Mouse (Mus musculus) neural tube, embryonic 13.5 days (tissue): Measurements from ENCODE around the gene Cwc22. TPM values are rescaled to one million over a fixed set of nuclear protein-coding genes. Genes with fewer than 3 reads are reported as not detected.

ENCODE experiments used
- ATAC-seq: fragments of 200-750 bp; cut with Nextera tagmentation; 2 replicates; pipeline ENCODE4 v1.8.0; 2017; ENCODE audit warnings: low read depth, mild to moderate bottlenecking, moderate TSS enrichment, moderate library complexity
- H3K27ac ChIP-seq: fragments of 300-500 bp; sonication (generic); replicated peaks from 2 replicates; pipeline ENCODE4 v1.5.1; 2015; ENCODE audit warnings: moderate library complexity, mild to moderate bottlenecking, inconsistent platforms
- H3K27me3 ChIP-seq: fragments of 300-500 bp; sonication (generic); 2 replicates; pipeline ENCODE4 v1.6.1; 2015; ENCODE audit warnings: mild to moderate bottlenecking, inconsistent platforms
- H3K36me3 ChIP-seq: fragments of 300-500 bp; sonication (generic); 2 replicates; pipeline ENCODE4 v1.6.1; 2015; ENCODE audit warnings: mild to moderate bottlenecking, inconsistent platforms
- H3K4me1 ChIP-seq: fragments of 300-500 bp; sonication (generic); replicated peaks from 2 replicates; pipeline ENCODE4 v1.6.1; 2015; ENCODE audit warnings: inconsistent platforms
- H3K4me2 ChIP-seq: fragments of 300-500 bp; sonication (generic); 2 replicates; pipeline ENCODE4 v1.6.1; 2015; ENCODE audit warnings: inconsistent platforms, mild to moderate bottlenecking, moderate library complexity
- H3K4me3 ChIP-seq: fragments of 300-500 bp; sonication (generic); 2 replicates; pipeline ENCODE4 v1.5.1; 2015; ENCODE audit warnings: mild to moderate bottlenecking, inconsistent platforms
- H3K9ac ChIP-seq: fragments of 300-500 bp; sonication (generic); 2 replicates; pipeline ENCODE4 v1.6.1; 2015; ENCODE audit warnings: moderate library complexity, mild to moderate bottlenecking, inconsistent platforms
- H3K9me3 ChIP-seq: fragments of 300-500 bp; sonication (generic); 2 replicates; pipeline ENCODE4 v1.6.1; 2016; ENCODE audit warnings: inconsistent platforms
- WGBS: fragments of 180-500 bp; shearing (Covaris S2); methylation state at CpG from one replicate; pipeline ENCODE4 v1.1.7; 2015; 5-methylcytosine and 5-hydroxymethylcytosine counted together
- polyA plus RNA-seq: library from polyadenylated mRNA; unstranded; fragments of >200 nt; fragmentation: Nextera tagmentation; extraction: Ambion mirVana; gene quantifications from 2 replicates; pipeline ENCODE4 v1.2.1, GENCODE M21; 2015

The Cwc22 gene
- polyA plus RNA-seq, 1 experiment from 2014 or later: 20.0 TPM

- H3K9me3 ChIP-seq: no peaks in the 10 kb centered on the region
- H3K27ac ChIP-seq: no peak overlapping the region
- ATAC-seq: no peak
- no peak overlapping the region for H3K4me2 ChIP-seq
- no peaks in the 10 kb centered on the region; the same call in 1 of the 2 replicates for H3K4me1 ChIP-seq
- no peak overlapping the region for H3K4me3 ChIP-seq
- H3K36me3 ChIP-seq: peaks cover 29% of the 10 kb centered on the region
- H3K9ac ChIP-seq: no peak overlapping the region
- WGBS: 96% methylated on average over 4 of the region's 4 CpGs
- H3K27me3 ChIP-seq: no peaks in the 10 kb centered on the region
These were observed 7.9 kb downstream of the Cwc22 start for GRCm38 (mm10) chr2:77938317-77938716.

GRCm38 (mm10) chr2:77937818-77938217 lies 8.4 kb downstream of the Cwc22 start:
- ATAC-seq: no peak
- no peak overlapping the region for H3K27ac ChIP-seq
- H3K9me3 ChIP-seq: no peaks in the 10 kb centered on the region
- peaks cover 34% of the 10 kb centered on the region for H3K36me3 ChIP-seq
- 81% methylated on average over 3 of the region's 3 CpGs for WGBS
- no peak overlapping the region for H3K9ac ChIP-seq
- no peak overlapping the region for H3K4me3 ChIP-seq
- H3K4me2 ChIP-seq: no peak overlapping the region
- H3K4me1 ChIP-seq: no peaks in the 10 kb centered on the region; the same call in 1 of the 2 replicates
- H3K27me3 ChIP-seq: no peaks in the 10 kb centered on the region

- Histone ChIP-seq H3K27me3 (no peaks in the 10 kb centered on the region), H3K36me3 (peaks cover 67% of the 10 kb centered on the region), H3K9me3 (no peaks in the 10 kb centered on the region), H3K4me2 (no peak overlapping the region), H3K9ac (no peak overlapping the region), H3K27ac (no peak overlapping the region), H3K4me3 (no peak overlapping the region), H3K4me1 (no peaks in the 10 kb centered on the region)
- WGBS: 79% methylated on average over 4 of the region's 4 CpGs
- ATAC-seq: no peak
These were observed 12.0 kb downstream of the Cwc22 start for GRCm38 (mm10) chr2:77934138-77934537.

GRCm38 (mm10) chr2:77933630-77934029 lies 12.5 kb downstream of the Cwc22 start:
- H3K27me3 ChIP-seq: no peaks in the 10 kb centered on the region
- H3K4me2 ChIP-seq: no peak overlapping the region
- ATAC-seq: no peak
- H3K9ac ChIP-seq: no peak overlapping the region
- no peaks in the 10 kb centered on the region for H3K9me3 ChIP-seq
- H3K4me3 ChIP-seq: no peak overlapping the region
- no peaks in the 10 kb centered on the region for H3K4me1 ChIP-seq
- 84% methylated on average over 2 of the region's 2 CpGs for WGBS
- peaks cover 72% of the 10 kb centered on the region for H3K36me3 ChIP-seq
- H3K27ac ChIP-seq: no peak overlapping the region

GRCm38 (mm10) chr2:77931958-77932357 lies 14.2 kb downstream of the Cwc22 start:
- Histone ChIP-seq H3K4me3 (no peak overlapping the region), H3K9ac (no peak overlapping the region), H3K27ac (no peak overlapping the region), H3K4me1 (no peaks in the 10 kb centered on the region), H3K9me3 (no peaks in the 10 kb centered on the region), H3K4me2 (no peak overlapping the region), H3K27me3 (no peaks in the 10 kb centered on the region), H3K36me3 (peaks cover 88% of the 10 kb centered on the region)
- whole genome bisulfite sequencing: 92% methylated on average over 1 of the region's 1 CpGs
- no peak for ATAC-seq

GRCm38 (mm10) chr2:77928352-77928751 lies 17.8 kb downstream of the Cwc22 start:
- no peaks in the 10 kb centered on the region for H3K9me3 ChIP-seq
- ATAC-seq: no peak
- H3K4me2 ChIP-seq: no peak overlapping the region
- H3K27me3 ChIP-seq: no peaks in the 10 kb centered on the region
- H3K9ac ChIP-seq: no peak overlapping the region
- WGBS: 95% methylated on average over 10 of the region's 10 CpGs
- H3K27ac ChIP-seq: no peak overlapping the region
- no peak overlapping the region for H3K4me3 ChIP-seq
- H3K36me3 ChIP-seq: peaks cover 79% of the 10 kb centered on the region
- no peaks in the 10 kb centered on the region for H3K4me1 ChIP-seq

GRCm38 (mm10) chr2:77926468-77926867 lies 19.7 kb downstream of the Cwc22 start:
- H3K9me3 ChIP-seq: no peaks in the 10 kb centered on the region
- no peak overlapping the region for H3K9ac ChIP-seq
- H3K4me3 ChIP-seq: no peak overlapping the region
- 86% methylated on average over 7 of the region's 7 CpGs for WGBS
- ATAC-seq: no peak
- no peaks in the 10 kb centered on the region for H3K27me3 ChIP-seq
- H3K4me1 ChIP-seq: no peaks in the 10 kb centered on the region
- H3K27ac ChIP-seq: no peak overlapping the region
- H3K4me2 ChIP-seq: no peak overlapping the region
- peaks cover 74% of the 10 kb centered on the region for H3K36me3 ChIP-seq

GRCm38 (mm10) chr2:77925997-77926396 lies 20.2 kb downstream of the Cwc22 start:
- ATAC-seq: no peak
- Histone ChIP-seq H3K27me3 (no peaks in the 10 kb centered on the region), H3K36me3 (peaks cover 73% of the 10 kb centered on the region), H3K9me3 (no peaks in the 10 kb centered on the region), H3K27ac (no peak overlapping the region), H3K4me1 (no peaks in the 10 kb centered on the region), H3K9ac (no peak overlapping the region), H3K4me3 (no peak overlapping the region), H3K4me2 (no peak overlapping the region)
- 93% methylated on average over 2 of the region's 2 CpGs for WGBS

- 72% methylated on average over 7 of the region's 7 CpGs for WGBS
- Histone ChIP-seq H3K4me2 (no peak overlapping the region), H3K4me3 (no peak overlapping the region), H3K27me3 (no peaks in the 10 kb centered on the region), H3K4me1 (no peaks in the 10 kb centered on the region), H3K9ac (no peak overlapping the region), H3K9me3 (no peaks in the 10 kb centered on the region), H3K36me3 (peaks cover 75% of the 10 kb centered on the region), H3K27ac (no peak overlapping the region)
- ATAC-seq: no peak
These were observed 20.8 kb downstream of the Cwc22 start for GRCm38 (mm10) chr2:77925187-77925924.

GRCm38 (mm10) chr2:77924003-77924402 lies 22.2 kb downstream of the Cwc22 start:
- H3K27me3 ChIP-seq: no peaks in the 10 kb centered on the region
- no peak overlapping the region for H3K4me3 ChIP-seq
- H3K4me1 ChIP-seq: no peaks in the 10 kb centered on the region
- no peaks in the 10 kb centered on the region for H3K9me3 ChIP-seq
- 96% methylated on average over 3 of the region's 3 CpGs for WGBS
- H3K9ac ChIP-seq: no peak overlapping the region
- peaks cover 70% of the 10 kb centered on the region for H3K36me3 ChIP-seq
- ATAC-seq: no peak
- no peak overlapping the region for H3K27ac ChIP-seq
- no peak overlapping the region for H3K4me2 ChIP-seq

GRCm38 (mm10) chr2:77923182-77923581 lies 23.0 kb downstream of the Cwc22 start:
- ATAC-seq: no peak
- no peaks in the 10 kb centered on the region for H3K4me1 ChIP-seq
- H3K27me3 ChIP-seq: no peaks in the 10 kb centered on the region
- WGBS: 95% methylated on average over 8 of the region's 8 CpGs
- H3K9me3 ChIP-seq: no peaks in the 10 kb centered on the region
- no peak overlapping the region for H3K27ac ChIP-seq
- H3K9ac ChIP-seq: no peak overlapping the region
- H3K4me2 ChIP-seq: no peak overlapping the region
- H3K4me3 ChIP-seq: no peak overlapping the region
- peaks cover 66% of the 10 kb centered on the region for H3K36me3 ChIP-seq

GRCm38 (mm10) chr2:77921307-77921706 lies 24.9 kb downstream of the Cwc22 start:
- Histone ChIP-seq H3K9ac (no peak overlapping the region), H3K4me2 (no peak overlapping the region), H3K4me1 (no peaks in the 10 kb centered on the region), H3K9me3 (no peaks in the 10 kb centered on the region), H3K27me3 (no peaks in the 10 kb centered on the region), H3K4me3 (no peak overlapping the region), H3K36me3 (peaks cover 63% of the 10 kb centered on the region), H3K27ac (no peak overlapping the region)
- 92% methylated on average over 4 of the region's 4 CpGs for WGBS
- no peak for ATAC-seq

- Histone ChIP-seq H3K9me3 (no peaks in the 10 kb centered on the region), H3K4me1 (no peaks in the 10 kb centered on the region), H3K36me3 (peaks cover 62% of the 10 kb centered on the region), H3K9ac (no peak overlapping the region), H3K27ac (no peak overlapping the region), H3K4me2 (no peak overlapping the region), H3K4me3 (no peak overlapping the region), H3K27me3 (no peaks in the 10 kb centered on the region)
- 93% methylated on average over 2 of the region's 2 CpGs for WGBS
- ATAC-seq: no peak
These were observed 25.6 kb downstream of the Cwc22 start for GRCm38 (mm10) chr2:77920621-77921020.
